ENCODE assay signal across 7 mouse cellular contexts in the genomic region with DNA sequence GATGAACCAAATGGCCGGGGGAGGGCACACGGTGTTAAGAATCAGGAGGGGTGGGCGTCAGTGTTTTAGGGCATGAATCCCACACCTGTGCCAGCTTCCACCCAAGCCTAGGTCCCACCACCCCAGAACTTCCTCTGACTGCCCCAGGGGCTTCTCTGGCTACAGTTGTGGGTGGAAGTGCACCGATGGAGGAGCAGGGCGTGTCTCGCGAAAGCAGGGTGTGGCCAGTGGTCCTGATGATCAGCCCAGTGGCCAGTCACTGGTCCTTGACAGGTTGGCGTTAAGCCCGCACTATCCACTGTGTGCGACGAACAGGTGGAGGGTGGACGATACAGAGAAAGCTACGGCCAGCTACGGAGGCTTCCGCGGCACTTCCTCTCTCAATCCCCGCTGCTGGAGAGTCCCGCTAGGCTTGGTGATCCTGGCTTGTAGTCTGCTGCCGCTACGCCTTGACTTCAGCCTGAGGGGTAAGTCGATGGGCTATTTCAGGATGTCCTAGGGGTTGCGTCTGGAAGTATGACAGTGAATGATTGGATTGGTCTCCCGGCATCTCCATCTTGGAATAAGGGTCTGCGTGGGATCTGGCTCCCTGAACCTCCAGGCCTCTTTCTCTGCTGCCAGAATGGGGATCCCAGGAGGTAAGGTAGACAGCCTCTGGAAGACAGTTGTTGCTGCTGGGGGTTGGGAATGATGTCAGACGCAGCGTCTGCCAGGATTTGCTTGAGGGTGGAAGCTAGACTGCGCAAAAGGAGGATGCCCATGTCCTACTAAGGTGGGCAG. TPM values are rescaled to one million over a fixed set of nuclear protein-coding genes. Genes with fewer than 3 reads are reported as not detected.
A peak's percentile ranks its signal among the peaks of the same experiment; 100 is the strongest.
DNase-seq lines count a peak whose midpoint lies in the region; ATAC-seq lines count a peak whose summit lies in the region.

No protein-coding gene starts in this region.

- H3K4me3 ChIP-seq in hindbrain, embryonic 13.5 days, result peak overlapping the region; percentile 57
- peak overlapping the region; percentile 90 for H3K4me3 ChIP-seq in megakaryocyte, embryonic 14.5 days (replicated peaks)

- H3K27me3 ChIP-seq in hindbrain, embryonic 13.5 days, result 0 out of 2 replicates have a peak, but pooled peaks cover 4% of the 10 kb centered on the region
- peaks cover 8% of the 10 kb centered on the region for H3K27me3 ChIP-seq in megakaryocyte, embryonic 14.5 days (replicated peaks)

- peak overlapping the region; percentile 77 for H3K27ac ChIP-seq in hindbrain, embryonic 13.5 days

- ATAC-seq in frontal cortex, adult (ENCODE audit: low TSS enrichment), result peak; percentile 65
- peak; percentile 75 for ATAC-seq in hindbrain, embryonic 13.5 days (ENCODE audit: low FRiP score)

- DNase-seq in adrenal gland, adult 2 months, result peak; percentile 56
- DNase-seq in cerebellum, adult 8-10 months, result peak; percentile 76
- peak; percentile 65 to 81 for DNase-seq in left cerebral cortex, postnatal 25 days (ENCODE audit: low spot score in 2 of 2)
- DNase-seq in right cerebral cortex, postnatal 4 days, result peak; percentile 51

- peaks cover 15% of the 10 kb centered on the region for H3K4me1 ChIP-seq in hindbrain, embryonic 13.5 days (replicated peaks)
- H3K4me1 ChIP-seq in megakaryocyte, embryonic 14.5 days, result peaks cover 66% of the 10 kb centered on the region

- WGBS in hindbrain, embryonic 13.5 days, result 3% methylated on average over 27 of the region's 27 CpGs

- peaks cover 8% of the 10 kb centered on the region; the same call in 1 of the 2 replicates for H3K36me3 ChIP-seq in hindbrain, embryonic 13.5 days
- peaks cover 32% of the 10 kb centered on the region for H3K36me3 ChIP-seq in megakaryocyte, embryonic 14.5 days (replicated peaks; ENCODE audit: low read length)

- H3K9ac ChIP-seq in hindbrain, embryonic 13.5 days, result peak overlapping the region; percentile 80

- no peaks in the 10 kb centered on the region for H3K9me3 ChIP-seq in hindbrain, embryonic 13.5 days
- no peaks in the 10 kb centered on the region; the same call in 1 of the 2 replicates for H3K9me3 ChIP-seq in megakaryocyte, embryonic 14.5 days

- intact Hi-C loops in left cerebral cortex, postnatal 25 days (cut with DNase I), result loop anchor here (2.0 kb wide), 1 partner anchor 25 kb away; the partner anchor contains the start of gene Ubb

- H3K4me2 ChIP-seq in hindbrain, embryonic 13.5 days, result peak overlapping the region; percentile 98

RNA-seq across cellular contexts. Expression of gene Trpv2, which starts 1.6 kb away (rescaled TPM):
- total RNA-seq in adrenal gland, adult 2 months (2021), result 1 to 10 TPM; 2.7 to 4.2 TPM
- 2.7 and 3.9 TPM in 2 replicates for polyA plus RNA-seq in adrenal gland, adult 2 months (2012; rRNA removed)
- 21.5 and 21.7 TPM in 2 replicates for polyA plus RNA-seq in hindbrain, embryonic 13.5 days (2015; fragmentation: Nextera tagmentation; extraction: Ambion mirVana)
- total RNA-seq in left cerebral cortex, postnatal 25 days (2021), result 10 to 100 TPM; 16.6 to 18.7 TPM
- polyA plus RNA-seq in megakaryocyte, embryonic 14.5 days (2012; ENCODE audit: insufficient read depth, low replicate concordance), result 11.2 and 11.9 TPM in 2 replicates

RNA-seq across cellular contexts. Expression of gene Ubb, which starts 24.9 kb away (rescaled TPM):
- 1,000 to 10,000 TPM; 1,385 to 1,758 TPM for total RNA-seq in adrenal gland, adult 2 months (2021)
- 1,114 and 1,206 TPM in 2 replicates for polyA plus RNA-seq in adrenal gland, adult 2 months (2012; rRNA removed)
- 4,618 and 4,725 TPM in 2 replicates for polyA plus RNA-seq in hindbrain, embryonic 13.5 days (2015; fragmentation: Nextera tagmentation; extraction: Ambion mirVana)
- 1,000 to 10,000 TPM; 1,728 to 1,830 TPM for total RNA-seq in left cerebral cortex, postnatal 25 days (2021)
- polyA plus RNA-seq in megakaryocyte, embryonic 14.5 days (2012; ENCODE audit: insufficient read depth, low replicate concordance), result 1,084 and 1,175 TPM in 2 replicates

RNA-seq across cellular contexts. Expression of gene Cenpv, which starts 36.8 kb away (rescaled TPM):
- total RNA-seq in adrenal gland, adult 2 months (2021), result 10 to 100 TPM; 44.1 to 45.8 TPM
- polyA plus RNA-seq in adrenal gland, adult 2 months (2012; rRNA removed), result 46.8 and 58.2 TPM in 2 replicates
- polyA plus RNA-seq in hindbrain, embryonic 13.5 days (2015; fragmentation: Nextera tagmentation; extraction: Ambion mirVana), result 49.4 and 55.5 TPM in 2 replicates
- 10 to 100 TPM; 41.4 to 44.3 TPM for total RNA-seq in left cerebral cortex, postnatal 25 days (2021)
- 10.8 and 13.9 TPM in 2 replicates for polyA plus RNA-seq in megakaryocyte, embryonic 14.5 days (2012; ENCODE audit: insufficient read depth, low replicate concordance)

Comparison
In these comparisons a context has a peak if more than half of its experiments do, and no peak if none do; other contexts are left out.
1. Peak in every context shown above with its lines: DNase-seq, ATAC-seq, H3K4me3 ChIP-seq and H3K27ac ChIP-seq.